Mouse (Mus musculus): ENCODE data around the gene Ttf1. TPM values are rescaled to one million over a fixed set of nuclear protein-coding genes. Genes with fewer than 3 reads are reported as not detected.

Ttf1 gene
- 10.2 and 10.7 TPM in 2 replicates for polyA plus RNA-seq (2014; fragmentation: Nextera tagmentation; extraction: Ambion mirVana)

DNA sequence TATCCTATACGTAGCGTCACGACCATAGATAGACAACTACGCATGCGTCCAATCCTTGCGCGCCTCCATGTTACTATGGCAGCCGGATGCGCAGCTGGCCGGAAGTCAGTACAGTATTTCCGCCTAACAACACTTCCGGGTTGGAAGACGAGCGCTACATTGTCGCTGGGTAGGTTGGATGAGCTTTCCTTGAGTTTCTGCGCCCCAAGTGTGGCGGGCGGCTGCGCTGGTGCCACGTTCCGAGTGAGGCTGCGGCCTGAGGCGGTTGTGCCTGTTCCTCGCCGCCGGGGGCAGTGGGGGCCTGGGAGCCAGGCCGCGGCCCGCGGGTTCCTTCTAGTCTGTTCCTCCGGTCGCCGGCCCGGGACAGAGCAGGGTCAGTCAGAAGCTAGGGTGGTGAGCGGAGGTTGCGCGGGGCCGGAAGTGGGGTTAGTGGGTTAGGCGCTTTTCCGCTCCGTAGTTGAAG, at the start of gene Ttf1:
Gene Ttf1 (plus strand): TSS at position 128 of the 463 bp plus-strand sequence.
- H3K27ac ChIP-seq (ENCODE audit: low read depth), result peak within 1 kb of the TSS; percentile 93

DNA sequence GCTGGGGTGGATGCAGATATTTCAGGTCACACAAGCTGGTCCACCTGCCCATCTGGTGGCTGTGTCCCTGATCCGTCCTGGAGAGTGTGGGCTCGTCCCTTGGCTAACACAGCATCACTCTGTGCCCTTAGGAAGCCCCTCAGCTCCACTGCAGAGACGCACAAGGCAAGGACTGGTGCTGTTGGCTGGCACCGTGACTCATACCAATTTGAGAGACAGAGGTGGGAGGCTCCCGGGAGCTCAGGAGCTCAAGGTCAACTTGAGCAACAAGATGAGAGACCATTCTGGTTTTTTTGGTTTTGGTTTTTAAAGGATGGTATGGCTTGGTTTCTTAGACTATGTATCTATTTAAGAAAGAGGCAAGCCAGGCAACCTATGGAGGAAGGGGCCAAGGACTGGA, 47.5 kb upstream of the Ttf1 start:
- no peak overlapping the region for H3K4me3 ChIP-seq (ENCODE audit: low read depth, low read length)
- no peak overlapping the region for H3K9ac ChIP-seq
- 0 out of 2 replicates have a peak, but pooled peaks cover 3% of the 10 kb centered on the region for H3K27me3 ChIP-seq (ENCODE audit: insufficient read depth, low read length)
- H3K4me1 ChIP-seq (ENCODE audit: insufficient read depth), result no peaks in the 10 kb centered on the region
- H3K36me3 ChIP-seq (ENCODE audit: insufficient read depth), result no peaks in the 10 kb centered on the region
- no peak for TF ChIP-seq CTCF (IDR thresholded peaks at IDR 0.05; ENCODE audit: low read depth)
- DNase-seq (no peak), ATAC-seq (ENCODE audit: insufficient read depth) (no peak)
- WGBS, result 76% methylated on average over 5 of the region's 5 CpGs
- H3K9me3 ChIP-seq (ENCODE audit: low read depth, low read length), result no peaks in the 10 kb centered on the region
- H3K27ac ChIP-seq (ENCODE audit: low read depth), result no peak overlapping the region
- H3K4me2 ChIP-seq, result no peak overlapping the region

More for the DNA sequence above, at the start of gene Ttf1:
- Histone ChIP-seq H3K4me3 (ENCODE audit: low read depth, low read length) (peak within 1 kb of the TSS; percentile 71), H3K36me3 (ENCODE audit: insufficient read depth) (no peaks in the 10 kb centered on the region), H3K9me3 (ENCODE audit: low read depth, low read length) (no peaks in the 10 kb centered on the region), H3K4me1 (ENCODE audit: insufficient read depth) (peaks cover 11% of the 10 kb centered on the region; the same call in 1 of the 2 replicates), H3K27me3 (ENCODE audit: insufficient read depth, low read length) (0 out of 2 replicates have a peak, but pooled peaks cover 3% of the 10 kb centered on the region), H3K9ac (peak within 1 kb of the TSS; percentile 67), H3K4me2 (peak within 1 kb of the TSS; percentile 84)
- TF ChIP-seq CTCF (IDR thresholded peaks at IDR 0.05; ENCODE audit: low read depth), result no peak
- DNase-seq (peak; percentile 99), ATAC-seq (ENCODE audit: insufficient read depth) (peak; percentile 95)
- under 1% methylated on average over 41 of the region's 41 CpGs for WGBS

DNA sequence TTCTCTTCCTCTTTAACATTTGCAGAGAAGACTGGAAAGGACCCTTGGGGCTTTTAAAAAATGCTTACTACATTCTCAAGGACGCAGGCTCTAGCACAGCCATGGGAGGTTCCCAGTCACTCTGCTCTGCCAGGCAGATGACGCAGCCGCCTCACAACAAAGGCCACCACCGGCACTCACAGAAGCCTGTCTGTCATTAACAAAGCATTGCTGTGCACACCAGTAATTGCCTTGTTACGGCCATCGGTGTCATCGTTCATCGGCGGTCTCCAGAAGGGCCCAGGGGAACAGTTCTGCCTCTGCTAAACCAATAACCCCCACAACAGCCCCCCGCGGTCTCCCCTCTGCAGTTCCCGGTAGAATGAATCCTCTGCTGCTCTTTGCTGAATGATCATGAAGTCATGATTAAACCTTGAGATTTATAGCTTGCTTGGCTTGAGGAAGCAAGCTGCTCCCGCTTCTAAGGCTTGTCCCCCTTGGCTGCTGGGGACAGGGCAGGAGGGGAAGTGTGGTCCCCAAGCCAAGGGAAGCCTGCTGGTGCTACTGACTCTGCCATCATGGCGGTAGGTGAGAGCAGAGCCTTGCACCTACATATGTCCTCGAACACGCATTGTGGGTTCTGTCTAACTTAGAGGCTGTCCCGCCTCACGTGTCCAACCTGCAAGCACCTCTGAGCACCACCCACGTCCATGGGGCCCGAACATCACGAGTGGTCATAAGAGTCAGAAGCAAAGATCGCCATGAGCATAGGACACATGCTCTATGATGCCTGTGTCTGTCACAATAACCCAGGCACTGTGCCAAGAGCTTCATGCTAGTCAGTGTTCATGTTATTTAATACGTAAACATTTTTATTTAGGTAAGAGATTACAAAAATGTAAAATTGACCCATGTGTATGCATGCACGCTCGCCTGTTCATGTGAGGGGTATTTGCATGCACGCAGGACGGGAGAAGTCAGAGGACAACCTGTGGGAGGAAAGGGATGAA, 43.2 kb upstream of the Ttf1 start:
- Histone ChIP-seq H3K36me3 (ENCODE audit: insufficient read depth) (no peaks in the 10 kb centered on the region), H3K27ac (ENCODE audit: low read depth) (peak overlapping the region; percentile 30; the same call in 1 of the 2 replicates), H3K9ac (no peak overlapping the region), H3K4me3 (ENCODE audit: low read depth, low read length) (no peak overlapping the region), H3K4me1 (ENCODE audit: insufficient read depth) (no peaks in the 10 kb centered on the region), H3K4me2 (no peak overlapping the region), H3K9me3 (ENCODE audit: low read depth, low read length) (no peaks in the 10 kb centered on the region), H3K27me3 (ENCODE audit: insufficient read depth, low read length) (no peaks in the 10 kb centered on the region)
- WGBS, result 59% methylated on average over 27 of the region's 27 CpGs
- no peak for TF ChIP-seq CTCF (IDR thresholded peaks at IDR 0.05; ENCODE audit: low read depth)
- ATAC-seq (ENCODE audit: insufficient read depth) (no peak), DNase-seq (peak; percentile 51)

DNA sequence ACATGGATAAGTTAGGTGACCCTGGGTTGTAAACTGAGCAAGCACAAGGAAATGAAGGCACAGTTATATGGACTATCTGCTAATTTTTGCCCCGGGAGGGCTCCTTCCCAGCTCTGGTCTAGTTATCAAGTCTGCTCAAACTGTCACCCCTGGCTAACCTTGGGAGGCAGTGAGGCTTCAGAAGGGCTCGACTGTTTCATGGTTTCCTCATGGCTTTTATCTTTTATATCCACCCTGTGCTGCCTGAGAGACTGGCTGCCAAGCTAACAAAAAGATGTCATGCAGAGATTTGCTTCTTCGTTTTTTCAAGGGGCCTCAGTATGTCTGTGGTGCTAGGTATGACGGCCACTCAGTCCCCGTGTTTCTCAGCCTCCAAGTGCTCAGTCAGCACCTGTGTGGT, 41.4 kb upstream of the Ttf1 start:
- H3K36me3 ChIP-seq (ENCODE audit: insufficient read depth), result no peaks in the 10 kb centered on the region
- H3K4me1 ChIP-seq (ENCODE audit: insufficient read depth), result no peaks in the 10 kb centered on the region
- no peaks in the 10 kb centered on the region for H3K27me3 ChIP-seq (ENCODE audit: insufficient read depth, low read length)
- H3K4me3 ChIP-seq (ENCODE audit: low read depth, low read length), result no peak overlapping the region
- no peak overlapping the region for H3K9ac ChIP-seq
- DNase-seq, result no peak
- no peak for TF ChIP-seq CTCF (IDR thresholded peaks at IDR 0.05; ENCODE audit: low read depth)
- ATAC-seq (ENCODE audit: insufficient read depth), result no peak
- WGBS, result 56% methylated on average over 5 of the region's 5 CpGs
- no peaks in the 10 kb centered on the region for H3K9me3 ChIP-seq (ENCODE audit: low read depth, low read length)
- no peak overlapping the region for H3K4me2 ChIP-seq
- H3K27ac ChIP-seq (ENCODE audit: low read depth), result no peak overlapping the region

DNA sequence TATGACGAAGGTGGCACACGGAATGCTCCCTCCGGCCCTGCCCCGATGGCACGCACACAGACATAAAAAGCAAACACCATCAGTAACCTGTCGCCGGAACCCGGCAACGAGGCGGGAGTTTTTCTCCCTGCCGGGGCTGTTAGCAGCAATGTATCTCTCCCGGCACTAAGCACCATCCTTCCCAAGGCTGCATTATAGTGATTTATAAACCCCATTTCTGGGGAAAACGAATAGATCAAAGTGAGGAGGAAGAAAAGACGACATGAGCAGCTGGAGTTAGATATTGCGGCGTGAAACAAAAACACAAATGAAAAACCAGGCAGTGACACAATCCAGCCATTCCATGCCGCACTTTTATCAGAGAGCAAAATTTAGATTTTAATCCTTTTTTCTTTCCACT, 39.0 kb upstream of the Ttf1 start:
- no peak overlapping the region for H3K9ac ChIP-seq
- no peaks in the 10 kb centered on the region for H3K4me1 ChIP-seq (ENCODE audit: insufficient read depth)
- no peak overlapping the region for H3K27ac ChIP-seq (ENCODE audit: low read depth)
- H3K9me3 ChIP-seq (ENCODE audit: low read depth, low read length), result no peaks in the 10 kb centered on the region
- no peaks in the 10 kb centered on the region for H3K36me3 ChIP-seq (ENCODE audit: insufficient read depth)
- DNase-seq (no peak), ATAC-seq (ENCODE audit: insufficient read depth) (no peak)
- no peak overlapping the region for H3K4me2 ChIP-seq
- H3K27me3 ChIP-seq (ENCODE audit: insufficient read depth, low read length), result no peaks in the 10 kb centered on the region
- 25% methylated on average over 17 of the region's 17 CpGs for WGBS
- no peak overlapping the region for H3K4me3 ChIP-seq (ENCODE audit: low read depth, low read length)
- no peak for TF ChIP-seq CTCF (IDR thresholded peaks at IDR 0.05; ENCODE audit: low read depth)

DNA sequence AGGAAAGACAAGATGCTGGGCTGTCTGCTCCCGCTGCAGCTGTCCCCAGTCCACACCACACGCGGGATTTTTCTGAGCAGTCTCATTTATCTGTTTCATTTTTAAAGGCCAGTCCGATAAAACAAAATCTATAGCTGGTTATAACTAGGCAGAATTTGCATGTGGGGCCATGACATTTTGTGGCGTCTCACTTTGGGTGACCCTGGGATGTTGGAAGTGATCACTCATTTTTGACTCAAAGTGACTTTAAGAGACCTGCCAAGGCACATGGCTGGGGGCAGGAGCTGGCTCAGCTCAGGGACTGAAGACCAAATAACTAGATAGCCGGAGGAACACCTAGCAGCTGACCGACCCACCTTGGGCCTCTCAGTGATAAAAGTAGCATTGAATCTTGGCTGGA, 37.1 kb upstream of the Ttf1 start:
- Histone ChIP-seq H3K36me3 (ENCODE audit: insufficient read depth) (no peaks in the 10 kb centered on the region), H3K9me3 (ENCODE audit: low read depth, low read length) (no peaks in the 10 kb centered on the region), H3K27me3 (ENCODE audit: insufficient read depth, low read length) (no peaks in the 10 kb centered on the region), H3K9ac (no peak overlapping the region), H3K27ac (ENCODE audit: low read depth) (no peak overlapping the region), H3K4me2 (no peak overlapping the region), H3K4me1 (ENCODE audit: insufficient read depth) (no peaks in the 10 kb centered on the region), H3K4me3 (ENCODE audit: low read depth, low read length) (no peak overlapping the region)
- ATAC-seq (ENCODE audit: insufficient read depth), result no peak
- no peak for DNase-seq
- WGBS, result 74% methylated on average over 7 of the region's 7 CpGs
- no peak for TF ChIP-seq CTCF (IDR thresholded peaks at IDR 0.05; ENCODE audit: low read depth)

DNA sequence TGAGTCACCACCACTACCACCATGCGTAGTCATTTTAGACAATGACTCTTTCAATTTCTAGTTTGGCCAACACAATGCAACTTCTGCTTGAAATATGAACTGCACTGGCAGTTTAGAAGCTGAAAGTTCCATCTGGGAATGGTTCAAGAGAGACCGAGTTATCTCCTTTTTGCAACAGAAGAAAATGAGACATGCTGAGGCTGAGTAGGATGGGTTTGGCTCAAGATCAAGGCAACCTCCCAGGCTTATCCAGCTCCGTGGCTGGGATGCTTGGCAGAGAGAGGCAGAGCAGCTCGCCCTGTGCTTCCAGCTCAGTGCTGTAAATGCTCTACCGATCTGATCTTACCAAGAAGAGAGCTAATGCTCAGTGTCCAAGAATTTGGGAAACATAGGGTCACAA, 34.8 kb upstream of the Ttf1 start:
- H3K4me2 ChIP-seq, result no peak overlapping the region
- WGBS, result 45% methylated on average over 5 of the region's 5 CpGs
- H3K4me3 ChIP-seq (ENCODE audit: low read depth, low read length), result no peak overlapping the region
- H3K36me3 ChIP-seq (ENCODE audit: insufficient read depth), result no peaks in the 10 kb centered on the region
- peak; percentile 85 for DNase-seq
- no peak for TF ChIP-seq CTCF (IDR thresholded peaks at IDR 0.05; ENCODE audit: low read depth)
- H3K27ac ChIP-seq (ENCODE audit: low read depth), result no peak overlapping the region
- peak; percentile 63; the same call in 1 of the 2 replicates for ATAC-seq (ENCODE audit: insufficient read depth)
- H3K4me1 ChIP-seq (ENCODE audit: insufficient read depth), result no peaks in the 10 kb centered on the region; the same call in 1 of the 2 replicates
- no peaks in the 10 kb centered on the region for H3K27me3 ChIP-seq (ENCODE audit: insufficient read depth, low read length)
- no peaks in the 10 kb centered on the region for H3K9me3 ChIP-seq (ENCODE audit: low read depth, low read length)
- H3K9ac ChIP-seq, result no peak overlapping the region

All from lung, embryonic 14.5 days (tissue).